Mouse (Mus musculus) kidney, adult 18-20 months (tissue): ENCODE measurements at regions not wholly inside any gene's neighbourhood (a gene's known extent, or its start where the extent isn't known, plus 50 kb on each side); places are given as distances from the start of the nearest gene placed in this dataset.

Experiments used
- DNase-seq: peaks from one replicate; pipeline ENCODE4 v3.0.0; 2021

GRCm38 (mm10) chr11:64220888-64221287 is 141.6 kb upstream of the Cox10 start:
- DNase-seq, result no peak

- no peak for DNase-seq
Observed at GRCm38 (mm10) chr11:64217181-64217580, 137.9 kb upstream of the Cox10 start.

- DNase-seq, result no peak
Observed at GRCm38 (mm10) chr11:64210916-64211315, 131.6 kb upstream of the Cox10 start.

- no peak for DNase-seq
Observed at GRCm38 (mm10) chr11:64208306-64208705, 129.0 kb upstream of the Cox10 start.

GRCm38 (mm10) chr11:64207358-64207864 is 128.1 kb upstream of the Cox10 start:
- DNase-seq, result no peak

- DNase-seq, result no peak
Observed at GRCm38 (mm10) chr11:64206155-64206554, 126.9 kb upstream of the Cox10 start.

- no peak for DNase-seq
Observed at GRCm38 (mm10) chr11:64205069-64205468, 125.8 kb upstream of the Cox10 start.

GRCm38 (mm10) chr11:64204305-64204704 is 125.0 kb upstream of the Cox10 start:
- no peak for DNase-seq

GRCm38 (mm10) chr11:64200874-64201273 is 121.6 kb upstream of the Cox10 start:
- no peak for DNase-seq

GRCm38 (mm10) chr11:64195272-64195671 is 116.0 kb upstream of the Cox10 start:
- DNase-seq, result no peak

- no peak for DNase-seq
Observed at GRCm38 (mm10) chr11:64188701-64189100, 109.4 kb upstream of the Cox10 start.

- no peak for DNase-seq
Observed at GRCm38 (mm10) chr11:64187488-64188444, 108.5 kb upstream of the Cox10 start.

- DNase-seq, result no peak
Observed at GRCm38 (mm10) chr11:64187007-64187406, 107.7 kb upstream of the Cox10 start.

- peak; percentile 5 for DNase-seq
Observed at GRCm38 (mm10) chr11:64186590-64186989, 107.3 kb upstream of the Cox10 start.

GRCm38 (mm10) chr11:64180036-64180435 is 100.8 kb upstream of the Cox10 start:
- DNase-seq, result no peak

- DNase-seq, result no peak
Observed at GRCm38 (mm10) chr11:64173421-64174062, 94.3 kb upstream of the Cox10 start.

- DNase-seq, result no peak
Observed at GRCm38 (mm10) chr11:64172926-64173325, 93.7 kb upstream of the Cox10 start.

- peak; percentile 10 for DNase-seq
Observed at GRCm38 (mm10) chr11:64168626-64169025, 89.4 kb upstream of the Cox10 start.

GRCm38 (mm10) chr11:64164796-64165195 is 85.5 kb upstream of the Cox10 start:
- DNase-seq, result no peak

- no peak for DNase-seq
Observed at GRCm38 (mm10) chr11:64158281-64158680, 79.0 kb upstream of the Cox10 start.

- no peak for DNase-seq
Observed at GRCm38 (mm10) chr11:64156640-64157039, 77.4 kb upstream of the Cox10 start.

GRCm38 (mm10) chr11:64139483-64139882 is 60.2 kb upstream of the Cox10 start:
- no peak for DNase-seq

- DNase-seq, result no peak
Observed at GRCm38 (mm10) chr11:64138934-64139333, 59.7 kb upstream of the Cox10 start.

GRCm38 (mm10) chr11:64135766-64136165 is 56.5 kb upstream of the Cox10 start:
- DNase-seq, result no peak
